Mouse (Mus musculus) cerebellum, adult 9-10 months (tissue): ENCODE measurements around the gene Acta1.

Experiments used
- DNase-seq: peaks from one replicate; pipeline ENCODE4 v3.0.0; 2022

Acta1 gene

GRCm38 (mm10) chr8:123882412-123882811, 12.1 kb downstream of the Acta1 start:
- no peak for DNase-seq

GRCm38 (mm10) chr8:123880821-123881350, 13.7 kb downstream of the Acta1 start:
- no peak for DNase-seq

DNA sequence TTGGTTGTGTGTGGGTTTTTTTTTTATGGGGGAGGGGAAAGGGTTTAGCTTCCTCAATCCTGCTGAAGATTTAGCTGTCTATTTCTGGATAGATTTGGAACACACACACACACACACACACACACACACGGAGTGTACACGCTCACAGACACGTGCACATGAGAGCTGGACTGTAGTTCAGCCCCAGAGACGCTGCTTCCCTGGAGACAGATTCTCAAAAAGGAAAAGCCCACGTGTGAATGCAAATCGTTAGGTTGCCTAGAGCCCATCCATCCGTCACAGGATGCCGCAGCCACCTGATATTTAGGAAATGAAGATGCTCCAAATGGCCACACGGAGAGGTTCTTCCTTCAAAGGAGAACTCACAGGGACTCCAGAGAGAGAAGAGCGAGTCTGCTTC, 14.3 kb downstream of the Acta1 start:
- DNase-seq, result no peak

DNA sequence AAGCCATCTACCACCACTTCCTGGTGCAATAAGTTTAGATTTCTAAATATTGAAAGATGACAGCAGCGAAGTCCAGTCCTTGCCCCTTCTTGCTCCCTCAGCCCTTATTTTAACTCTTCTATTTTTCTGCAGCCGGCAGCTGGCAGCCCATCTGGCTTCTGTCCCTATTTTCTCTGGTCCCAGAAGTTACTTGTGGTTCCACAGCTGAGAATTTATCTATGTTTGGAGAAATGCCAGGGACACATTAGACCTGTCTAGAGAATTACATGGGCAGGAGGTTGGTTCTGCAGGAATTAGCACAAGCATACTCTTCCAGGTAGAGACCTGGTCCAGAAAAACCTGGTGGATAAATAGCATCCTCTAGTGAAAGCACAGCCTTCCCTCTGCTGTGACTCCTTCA, 16.7 kb downstream of the Acta1 start:
- no peak for DNase-seq

- no peak for DNase-seq
These were observed 20.2 kb downstream of the Acta1 start for GRCm38 (mm10) chr8:123874324-123874723.

DNA sequence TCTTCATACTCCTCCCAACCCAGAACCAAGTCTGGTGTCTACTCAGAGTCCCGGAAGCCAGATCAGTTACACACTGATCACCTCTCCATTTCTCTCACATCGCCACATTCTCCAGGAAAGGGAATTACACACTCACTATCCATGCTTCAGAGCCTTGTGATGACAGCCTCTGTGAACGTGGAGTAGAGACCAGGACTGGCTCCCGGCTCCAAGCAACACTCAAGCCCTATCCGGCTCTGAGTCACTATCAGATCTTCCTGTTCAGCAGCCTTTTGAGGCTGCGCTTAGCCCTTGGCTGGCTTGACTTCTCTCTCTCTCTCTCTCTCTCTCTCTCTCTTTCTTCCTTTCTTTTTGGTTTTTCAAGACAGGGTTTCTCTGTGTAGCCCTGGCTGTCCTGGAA, 21.2 kb downstream of the Acta1 start:
- no peak for DNase-seq

GRCm38 (mm10) chr8:123872048-123872447, 22.5 kb downstream of the Acta1 start:
- no peak for DNase-seq

DNA sequence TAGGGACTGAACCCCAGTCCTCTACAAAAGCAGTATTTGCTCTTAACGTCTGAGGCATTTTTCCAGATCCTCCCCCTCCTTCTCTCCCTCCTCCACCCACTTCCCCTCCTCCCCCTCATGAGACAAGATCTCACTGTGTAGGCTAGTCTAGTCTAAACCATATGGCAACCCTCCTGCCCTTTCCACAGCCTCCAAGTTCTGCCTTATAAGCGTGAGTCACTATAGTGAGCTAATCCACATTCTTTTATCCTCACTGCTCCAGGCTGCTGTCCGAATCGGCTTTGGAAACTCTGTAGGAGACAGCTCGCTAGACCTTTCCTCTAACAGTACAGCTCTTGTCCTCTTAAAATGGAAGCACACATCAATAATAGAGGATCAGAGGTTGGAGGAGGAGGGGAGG, 27.6 kb downstream of the Acta1 start:
- no peak for DNase-seq

DNA sequence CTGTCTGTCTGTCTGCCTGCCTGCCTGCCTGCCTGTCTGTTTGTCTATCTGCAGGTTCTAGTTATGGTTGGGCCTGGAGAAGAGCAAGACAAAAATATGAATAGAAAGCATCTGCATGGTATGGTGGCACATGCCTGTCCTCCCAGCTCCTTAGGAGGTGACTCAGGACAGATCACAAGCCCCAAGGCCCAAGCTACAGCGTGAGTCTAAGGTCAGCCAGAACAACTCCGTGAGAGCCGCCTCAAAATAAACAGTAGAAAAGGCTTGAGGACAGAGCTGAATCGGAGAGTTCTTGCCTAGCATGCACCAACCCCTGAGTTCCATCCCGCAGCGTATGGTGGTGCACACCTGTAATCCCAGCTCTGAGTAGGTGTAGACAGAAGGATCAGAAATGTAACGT, 28.8 kb downstream of the Acta1 start:
- DNase-seq, result no peak

DNA sequence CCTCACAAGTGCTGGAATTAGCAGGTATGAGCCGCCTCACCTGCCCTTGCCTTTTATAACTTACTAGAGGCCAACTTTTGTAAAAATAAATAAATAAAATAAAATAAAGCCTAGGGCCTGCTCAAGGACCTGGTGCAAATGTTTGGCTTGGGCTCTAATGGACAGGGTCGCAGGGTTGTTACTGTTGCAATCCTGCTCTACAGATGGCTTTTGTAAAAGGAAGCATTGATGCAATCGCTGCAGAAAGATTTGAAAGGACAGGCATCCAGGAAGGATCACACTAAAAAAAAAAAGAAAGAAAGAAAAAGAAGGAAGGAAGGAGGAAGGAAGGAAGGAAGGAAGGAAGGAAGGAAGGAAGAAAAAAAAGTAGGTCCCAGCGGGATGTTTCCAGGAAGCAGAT, 34.2 kb downstream of the Acta1 start:
- DNase-seq, result no peak

GRCm38 (mm10) chr8:123859648-123860259, 34.8 kb downstream of the Acta1 start, which contains the start of gene Ccsap:
Gene Ccsap, minus strand, starts transcription at chr8:123860209.
- no peak for DNase-seq

- peak; percentile 95 for DNase-seq
These were observed 35.5 kb downstream of the Acta1 start for GRCm38 (mm10) chr8:123858941-123859647.

- DNase-seq, result peak; percentile 69
These were observed 36.0 kb downstream of the Acta1 start for GRCm38 (mm10) chr8:123858574-123858940.

DNA sequence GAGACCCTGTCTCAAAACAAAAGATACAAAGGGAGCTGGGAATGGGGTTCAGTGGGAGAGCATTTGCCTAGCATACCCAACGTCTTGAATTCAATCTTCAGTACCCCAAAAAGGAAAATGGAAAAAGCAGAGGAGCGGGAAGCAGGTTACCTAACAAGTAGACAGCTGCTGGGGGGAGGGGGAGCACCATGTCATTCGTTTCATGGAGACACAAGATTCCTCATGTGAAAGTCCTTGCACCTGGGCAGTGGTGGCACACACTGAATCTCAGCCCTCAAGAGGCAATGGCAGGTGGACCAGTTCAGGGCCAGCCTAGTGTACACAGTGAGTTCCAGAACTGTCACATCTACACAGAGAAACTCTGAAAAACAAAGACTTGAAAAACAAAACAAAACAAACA, 37.2 kb downstream of the Acta1 start:
- DNase-seq, result peak; percentile 57

- DNase-seq, result no peak
These were observed 39.6 kb downstream of the Acta1 start for GRCm38 (mm10) chr8:123854733-123855475.

DNA sequence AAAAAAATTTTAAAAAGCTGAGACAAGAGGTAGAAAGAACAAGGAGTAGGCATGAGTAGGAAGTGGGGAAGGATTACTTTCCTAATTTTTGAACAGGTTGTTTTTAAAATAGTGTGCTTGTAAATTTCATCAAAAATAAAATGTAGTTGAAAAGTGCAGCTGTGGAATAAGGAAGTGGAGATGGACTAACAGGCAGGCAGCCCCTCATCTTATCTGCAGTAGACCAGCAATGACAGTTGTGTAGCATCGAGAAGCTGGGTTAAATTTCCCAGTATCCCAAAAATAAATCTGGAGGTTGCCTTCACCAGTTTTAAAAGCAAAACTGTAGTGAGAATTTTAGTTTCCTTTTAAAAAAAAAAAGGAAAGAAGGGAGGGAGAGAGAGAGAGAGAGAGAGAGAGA, 40.3 kb downstream of the Acta1 start:
- no peak for DNase-seq

DNA sequence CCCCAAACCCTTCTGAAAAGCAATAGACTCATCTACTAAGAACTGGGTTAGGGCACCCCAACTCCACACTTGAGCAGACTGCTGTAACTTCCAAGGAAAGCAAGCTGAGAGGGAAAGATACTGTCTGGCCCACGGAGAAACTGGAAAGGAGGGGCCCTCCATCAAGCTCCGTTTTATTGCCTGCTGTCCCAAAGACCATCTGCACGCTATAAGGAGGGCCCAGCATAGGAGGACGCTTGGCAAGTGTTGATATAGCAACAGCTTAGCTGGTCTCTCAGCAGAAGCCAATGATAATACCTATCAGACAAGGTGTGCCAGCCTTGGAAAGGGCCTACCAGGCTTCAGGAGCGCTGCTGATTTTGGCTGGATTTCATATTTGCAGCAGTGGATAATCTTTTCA, 43.0 kb downstream of the Acta1 start:
- peak; percentile 64 for DNase-seq

DNA sequence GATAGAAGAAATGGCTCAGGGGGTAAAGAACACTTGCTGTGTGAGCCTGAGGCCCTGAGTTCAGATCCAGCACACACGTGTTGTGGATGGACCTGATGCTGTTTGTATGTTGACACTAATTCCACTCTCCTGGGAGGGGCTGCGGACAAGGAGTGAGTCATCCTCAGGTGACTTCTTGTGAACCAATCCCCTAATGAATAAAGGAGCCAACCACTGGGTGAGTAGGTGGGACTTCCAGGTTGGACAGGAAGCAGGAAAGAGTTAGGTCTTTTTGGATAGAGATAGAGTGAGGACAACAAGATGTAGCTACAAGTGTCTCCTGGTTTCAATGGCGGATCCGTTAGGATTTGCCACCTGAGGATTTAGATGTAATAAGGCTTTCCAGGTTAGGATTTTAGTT, 45.2 kb downstream of the Acta1 start:
- DNase-seq, result no peak

GRCm38 (mm10) chr8:123847546-123847945, 47.0 kb downstream of the Acta1 start:
- DNase-seq, result peak; percentile 77

DNA sequence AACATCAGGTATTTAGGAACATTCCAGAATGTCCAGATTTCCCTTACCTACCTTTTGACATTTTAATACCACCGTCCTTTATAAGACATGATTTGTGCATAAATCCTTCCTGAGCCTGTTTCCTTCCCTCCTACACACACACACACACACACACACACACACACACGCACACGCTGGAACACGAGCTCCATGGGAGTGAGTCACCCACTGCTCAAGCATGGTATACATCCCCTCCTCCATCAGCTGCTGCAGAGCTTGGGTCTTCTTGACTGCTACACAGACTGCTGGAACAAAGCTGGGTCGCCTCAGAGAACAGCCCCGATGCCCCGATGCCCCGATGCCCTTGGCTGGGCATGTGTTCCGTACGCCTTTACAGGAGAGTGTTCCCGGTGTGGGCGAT, 48.0 kb downstream of the Acta1 start:
- no peak for DNase-seq

DNA sequence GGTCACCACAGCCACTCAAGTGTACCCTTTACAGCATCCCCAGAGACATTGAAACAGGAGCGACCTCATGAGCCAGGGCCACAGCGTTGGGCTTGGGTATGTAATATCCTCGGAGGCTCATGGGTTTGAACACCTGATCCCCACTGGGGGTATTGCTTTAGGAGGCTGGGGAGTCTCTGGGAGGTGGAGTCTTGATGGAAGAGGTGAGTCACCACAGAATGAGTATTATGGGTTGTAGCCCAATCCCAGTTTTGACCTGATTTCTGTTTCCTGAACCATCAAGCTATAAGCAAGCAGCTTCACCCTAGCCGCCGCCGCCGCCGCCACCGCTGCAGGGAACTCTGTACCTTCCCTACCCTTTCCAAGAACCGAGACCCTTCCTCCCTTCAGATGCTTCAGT, 48.6 kb downstream of the Acta1 start:
- DNase-seq, result no peak

GRCm38 (mm10) chr8:123845114-123845513, 49.4 kb downstream of the Acta1 start:
- no peak for DNase-seq

DNA sequence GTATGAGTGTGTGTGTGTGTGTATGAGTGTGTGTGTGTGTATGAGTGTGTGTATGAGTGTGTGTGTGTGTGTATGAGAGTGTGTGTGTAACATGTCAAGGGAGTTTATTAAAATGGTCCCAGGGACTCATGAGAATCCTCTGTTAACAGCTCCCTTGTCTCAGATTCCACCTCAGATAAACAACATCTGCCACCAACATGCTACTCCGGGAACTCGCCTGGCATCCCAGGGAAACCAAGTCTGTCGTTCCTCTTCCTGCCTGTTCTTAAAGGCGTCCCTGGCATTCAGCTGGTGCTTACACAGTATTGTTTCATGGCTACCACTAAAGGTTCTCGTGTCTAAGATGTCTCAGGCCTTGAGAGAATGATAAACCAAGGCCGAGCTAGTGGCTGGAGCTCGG, 50.2 kb downstream of the Acta1 start:
- DNase-seq, result no peak

GRCm38 (mm10) chr8:123842086-123842485, 52.5 kb downstream of the Acta1 start:
- DNase-seq, result no peak
